Mouse (Mus musculus): ENCODE measurements around the gene Ddx39.

The Ddx39 gene

DNA sequence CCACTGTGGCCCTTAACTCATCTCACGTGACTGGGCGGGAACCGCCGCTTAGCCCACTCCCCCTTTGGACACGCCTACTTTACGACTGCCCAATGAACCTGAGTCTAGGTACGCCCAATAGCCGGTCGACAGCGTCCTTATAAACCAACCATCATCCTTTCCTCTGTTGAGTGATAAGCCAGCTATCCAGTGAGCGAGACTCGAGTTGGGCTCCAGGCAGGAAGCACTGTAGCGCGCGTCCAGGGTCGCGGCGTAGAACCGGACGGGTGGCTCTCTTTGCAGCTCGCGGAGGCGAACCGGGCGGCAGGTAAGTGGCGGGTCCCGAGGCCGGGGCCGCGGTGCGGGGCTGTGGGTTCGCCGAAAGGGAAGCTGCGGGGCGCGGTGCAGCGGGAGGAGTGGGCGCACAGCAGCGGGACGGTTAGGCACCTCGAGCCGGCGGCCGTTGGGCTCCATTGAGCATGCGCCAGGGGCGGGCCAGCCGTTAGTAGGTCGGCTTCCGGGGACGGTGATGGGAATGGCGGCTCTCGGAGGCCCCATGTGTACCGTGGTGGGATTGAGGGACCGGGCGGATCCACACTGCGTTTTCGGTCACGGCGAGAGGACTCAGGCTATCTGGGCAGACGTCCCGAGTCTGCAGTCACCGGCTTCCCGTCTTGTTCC lies at the start of gene Ddx39:
Ddx39 (plus strand) TSS at position 147 of the 660 bp plus-strand sequence.
- DNase-seq = peak; percentile 100

DNA sequence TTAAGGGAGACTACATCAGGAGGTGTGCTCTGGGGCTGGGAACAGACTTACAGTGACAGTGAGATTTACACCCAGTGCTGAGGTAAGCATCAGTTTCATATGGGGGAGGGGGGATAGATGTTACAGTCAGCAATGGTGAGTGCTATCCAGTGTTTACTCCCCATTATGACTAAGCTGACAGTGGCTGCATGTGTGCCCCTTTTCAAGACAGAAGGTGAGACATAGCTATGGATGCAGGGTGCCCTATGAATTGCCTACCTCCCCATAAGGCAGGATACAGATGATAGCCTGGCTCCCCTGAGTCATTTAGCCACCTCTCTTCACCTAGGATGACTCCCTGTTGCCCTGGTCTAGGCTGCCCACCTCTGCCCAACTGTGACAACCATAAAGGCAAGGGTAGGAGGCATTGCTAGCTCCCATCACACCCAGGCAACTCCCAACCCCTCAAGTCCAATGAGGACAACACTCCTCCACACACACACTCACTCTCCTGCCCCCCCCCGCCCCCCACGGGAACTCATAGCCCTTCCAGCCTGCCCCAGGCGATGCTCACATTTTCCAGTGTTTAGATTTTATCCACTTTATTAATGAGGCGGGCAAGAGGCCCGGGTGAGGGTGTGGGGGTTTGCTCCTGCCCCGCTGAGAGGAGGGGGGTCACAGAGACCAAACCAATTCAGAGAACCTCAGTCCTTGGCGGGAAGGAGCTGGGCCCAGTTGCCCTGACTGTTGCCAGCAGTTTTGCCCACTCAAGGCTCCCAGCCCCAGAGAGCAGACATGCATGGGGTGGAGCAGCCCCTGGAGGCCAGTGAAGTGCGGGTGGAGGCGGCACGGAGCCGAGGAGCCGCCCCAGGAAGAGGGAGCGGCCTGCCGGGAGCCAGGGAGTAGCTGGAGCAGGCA lies 48.8 kb upstream of the Ddx39 start, which contains the start of gene Ptger1:
Ptger1 (plus strand) TSS at position 710 of the 897 bp plus-strand sequence.
- DNase-seq = peak; percentile 47

DNA sequence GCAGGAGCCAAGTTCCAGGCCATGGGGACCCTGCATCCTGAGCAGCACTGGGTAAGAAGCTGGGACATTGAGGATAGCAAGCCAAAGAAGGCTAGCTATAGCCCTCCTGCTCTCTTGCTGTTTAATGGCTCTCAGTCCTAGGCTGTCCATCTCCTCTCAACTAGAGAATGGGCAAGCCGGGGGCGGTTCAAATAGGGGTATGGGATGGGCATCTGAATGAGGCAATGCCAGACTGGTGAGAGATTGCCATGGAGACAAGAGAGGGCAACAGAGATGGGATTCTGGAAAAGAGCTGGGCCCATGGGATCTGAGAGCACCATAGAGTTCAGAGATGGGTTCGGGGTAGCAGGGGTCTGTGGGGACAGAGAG lies 48.1 kb upstream of the Ddx39 start:
- DNase-seq = no peak

DNA sequence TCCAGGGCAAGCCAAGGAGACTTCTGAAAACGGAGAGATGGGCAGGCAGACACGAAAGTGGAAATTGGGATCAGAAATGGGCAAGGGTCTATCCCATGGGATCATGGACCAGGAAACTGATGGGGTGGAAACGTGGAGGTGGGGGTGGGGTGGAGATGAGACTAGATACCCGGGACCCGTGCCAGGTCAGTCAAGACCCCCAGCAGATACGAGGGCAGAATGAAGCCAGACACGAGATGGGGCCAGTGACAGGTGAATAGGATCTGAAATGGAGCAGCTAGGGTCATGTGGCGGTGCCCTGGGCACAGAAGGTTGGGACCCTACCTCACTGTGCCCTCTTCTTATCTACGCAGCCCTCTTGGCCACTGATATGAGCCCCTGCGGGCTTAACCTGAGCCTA lies 47.5 kb upstream of the Ddx39 start:
- DNase-seq = no peak

DNA sequence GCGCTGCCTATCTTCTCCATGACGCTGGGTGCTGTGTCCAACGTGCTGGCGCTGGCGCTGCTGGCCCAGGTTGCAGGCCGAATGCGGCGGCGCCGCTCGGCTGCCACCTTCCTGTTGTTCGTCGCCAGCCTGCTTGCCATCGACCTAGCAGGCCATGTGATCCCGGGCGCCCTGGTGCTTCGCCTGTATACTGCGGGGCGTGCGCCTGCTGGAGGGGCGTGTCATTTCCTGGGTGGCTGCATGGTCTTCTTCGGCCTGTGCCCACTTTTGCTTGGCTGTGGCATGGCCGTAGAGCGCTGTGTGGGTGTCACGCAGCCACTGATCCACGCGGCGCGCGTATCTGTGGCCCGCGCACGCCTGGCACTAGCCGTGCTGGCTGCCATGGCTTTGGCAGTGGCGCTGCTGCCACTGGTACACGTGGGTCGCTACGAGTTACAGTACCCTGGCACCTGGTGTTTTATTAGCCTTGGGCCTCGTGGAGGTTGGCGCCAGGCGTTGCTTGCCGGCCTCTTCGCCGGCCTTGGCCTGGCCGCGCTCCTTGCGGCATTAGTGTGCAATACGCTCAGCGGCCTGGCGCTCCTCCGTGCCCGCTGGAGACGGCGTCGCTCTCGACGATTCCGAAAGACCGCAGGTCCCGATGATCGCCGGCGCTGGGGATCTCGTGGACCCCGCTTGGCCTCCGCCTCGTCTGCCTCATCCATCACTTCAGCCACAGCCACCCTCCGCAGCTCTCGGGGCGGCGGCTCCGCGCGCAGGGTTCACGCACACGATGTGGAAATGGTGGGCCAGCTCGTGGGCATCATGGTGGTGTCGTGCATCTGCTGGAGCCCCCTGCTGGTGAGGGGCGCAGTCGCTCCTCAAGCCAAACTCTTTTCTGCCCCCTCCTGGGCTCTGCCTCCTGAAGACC lies 46.7 kb upstream of the Ddx39 start:
- DNase-seq = peak; percentile 50

DNA sequence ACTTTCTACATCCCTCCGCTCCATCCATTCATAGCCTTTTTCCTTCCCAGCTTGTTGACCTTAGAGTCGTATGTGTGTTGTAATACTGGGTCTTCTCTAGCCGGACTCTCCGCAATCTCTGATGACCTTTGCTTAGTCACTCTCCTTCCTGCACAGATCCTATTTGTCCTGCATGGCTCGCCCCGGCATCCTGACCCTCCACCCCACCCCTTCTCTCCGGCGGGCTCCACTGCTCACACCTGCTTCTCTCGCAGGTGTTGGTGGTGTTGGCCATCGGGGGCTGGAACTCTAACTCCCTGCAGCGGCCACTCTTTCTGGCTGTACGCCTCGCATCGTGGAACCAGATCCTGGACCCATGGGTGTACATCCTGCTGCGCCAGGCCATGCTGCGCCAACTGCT lies 46.0 kb upstream of the Ddx39 start:
- no peak for DNase-seq

DNA sequence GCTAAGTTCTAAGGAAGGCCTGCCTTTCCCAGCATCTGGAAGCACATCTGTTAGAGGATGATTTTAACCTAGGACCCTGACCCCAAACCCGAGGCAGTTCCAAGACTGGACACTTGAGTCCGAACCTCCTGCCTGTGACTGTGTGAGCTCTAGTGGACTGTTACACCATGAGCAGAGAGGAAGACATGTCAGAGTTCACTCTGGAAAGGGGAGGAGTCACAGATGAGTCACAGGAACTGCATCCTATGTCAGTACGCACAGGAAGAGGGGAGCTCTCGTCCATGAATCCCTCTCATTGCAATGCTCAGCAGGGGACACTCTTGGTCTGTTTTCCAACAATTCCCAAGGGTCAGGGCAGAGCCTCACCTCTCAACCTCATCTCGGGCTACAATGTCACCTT lies 42.0 kb upstream of the Ddx39 start:
- DNase-seq = no peak

DNA sequence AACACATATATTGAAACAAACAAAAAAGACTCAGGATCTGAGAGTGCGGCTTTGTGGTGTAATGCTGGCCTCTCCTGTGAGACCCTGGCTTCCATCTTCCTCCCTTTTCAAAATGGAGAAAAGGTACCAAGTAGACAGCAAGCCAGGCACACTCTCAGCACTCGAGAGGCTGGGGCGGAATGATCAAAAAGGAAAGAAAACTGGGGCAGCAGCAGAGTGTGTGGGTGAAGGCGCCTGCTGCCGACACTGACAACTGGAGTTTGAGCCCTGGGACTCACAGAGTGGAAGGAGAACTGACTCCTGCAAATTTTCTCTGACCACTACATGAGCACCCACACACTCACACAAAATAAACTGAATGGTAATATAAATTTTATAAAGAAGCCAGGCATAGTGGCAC lies 40.5 kb upstream of the Ddx39 start:
- DNase-seq = no peak

DNA sequence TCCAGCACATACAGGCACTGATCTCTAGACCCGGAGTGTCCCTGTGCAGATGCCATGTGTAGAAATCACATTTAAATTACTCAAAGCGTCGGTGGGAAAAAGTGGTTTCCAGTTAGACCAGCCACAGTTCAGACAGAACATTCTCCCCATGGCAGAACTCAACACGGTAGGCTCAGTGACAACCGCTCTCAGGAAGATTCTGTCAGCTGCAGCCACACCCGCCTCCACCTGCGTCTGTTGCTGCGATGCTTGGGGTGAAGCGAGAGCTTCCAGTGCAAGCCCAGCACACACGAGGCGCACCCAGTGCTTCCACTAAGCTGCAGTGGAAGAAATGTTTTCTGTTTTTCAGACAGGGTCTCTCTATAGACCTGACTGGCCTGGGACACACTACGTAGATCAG lies 35.1 kb upstream of the Ddx39 start:
- DNase-seq = no peak

DNA sequence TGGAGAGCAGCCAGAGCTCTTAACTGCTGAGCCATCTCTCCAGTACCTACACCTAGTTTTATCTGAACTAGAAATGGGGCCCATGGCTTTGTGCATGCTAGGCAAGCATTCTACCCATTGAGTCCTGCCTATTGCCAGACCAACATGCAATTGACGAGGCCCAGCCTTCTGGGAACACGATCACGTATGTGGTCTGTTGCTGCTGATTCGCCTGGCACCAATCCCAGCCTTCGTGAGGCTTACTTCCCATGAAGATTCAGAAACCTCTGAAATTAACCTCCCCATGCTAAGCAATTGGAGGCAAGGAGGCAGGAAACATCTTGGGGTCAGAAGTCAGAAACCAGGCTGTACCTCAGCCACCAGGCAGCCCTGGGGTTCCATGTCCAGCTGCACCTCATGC lies 34.4 kb upstream of the Ddx39 start:
- no peak for DNase-seq

DNA sequence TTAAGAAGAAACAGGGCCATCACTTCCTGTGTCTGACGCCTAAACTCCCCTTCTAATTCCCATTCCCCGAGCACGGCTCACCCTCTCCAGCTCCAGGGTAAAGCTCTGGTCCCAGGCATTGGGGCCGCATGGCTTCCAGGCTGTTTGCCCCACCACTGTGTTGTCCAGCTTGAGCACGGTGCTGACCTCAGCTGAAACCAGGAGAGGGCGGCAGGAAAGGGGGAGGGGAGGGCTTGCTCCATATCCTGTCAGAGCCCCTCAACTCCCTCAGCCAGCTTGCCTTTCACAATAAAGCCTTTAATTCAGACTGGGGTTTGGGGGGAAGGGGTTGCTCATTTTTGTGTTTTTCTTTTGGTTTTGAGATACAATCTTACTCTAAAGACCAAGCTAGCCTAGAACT lies 33.9 kb upstream of the Ddx39 start:
- DNase-seq = no peak

DNA sequence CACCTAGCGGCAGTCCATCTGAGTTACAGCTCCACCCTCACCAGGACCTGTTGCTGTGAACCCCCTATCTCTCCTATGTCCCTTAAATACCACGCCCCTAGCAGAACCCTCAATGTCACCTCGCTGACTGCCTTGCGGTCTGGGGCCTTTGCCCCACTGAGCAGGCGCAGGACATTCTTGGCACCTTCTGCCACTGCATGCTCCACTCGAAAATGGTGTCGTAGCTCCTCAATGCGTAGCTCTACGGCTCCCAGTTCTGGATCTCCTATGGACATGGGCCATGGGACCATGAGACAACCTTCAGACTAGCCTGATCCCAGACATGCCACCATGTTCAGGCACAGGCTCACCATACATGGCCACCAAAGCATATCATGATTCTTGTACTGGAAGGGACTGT lies 30.5 kb upstream of the Ddx39 start:
- DNase-seq = no peak

DNA sequence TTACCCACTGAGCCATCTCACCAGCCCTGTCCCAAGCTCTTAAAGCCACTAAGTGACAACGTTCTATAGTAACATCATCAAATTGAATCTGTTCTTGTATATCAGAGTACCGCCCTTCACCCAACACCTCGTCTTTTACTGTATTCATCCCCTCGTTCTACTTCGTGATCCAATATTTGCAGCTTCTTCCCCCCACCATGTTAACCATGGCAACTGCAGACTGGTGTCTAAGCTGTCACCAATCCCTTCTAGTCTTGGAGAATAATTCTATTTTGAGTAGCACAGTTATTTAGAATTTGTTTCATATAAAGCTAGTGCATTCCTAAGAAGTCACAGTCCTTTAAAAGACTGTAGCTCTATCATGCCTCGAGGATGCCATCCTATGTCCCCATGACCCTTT lies 25.7 kb upstream of the Ddx39 start:
- DNase-seq = no peak

DNA sequence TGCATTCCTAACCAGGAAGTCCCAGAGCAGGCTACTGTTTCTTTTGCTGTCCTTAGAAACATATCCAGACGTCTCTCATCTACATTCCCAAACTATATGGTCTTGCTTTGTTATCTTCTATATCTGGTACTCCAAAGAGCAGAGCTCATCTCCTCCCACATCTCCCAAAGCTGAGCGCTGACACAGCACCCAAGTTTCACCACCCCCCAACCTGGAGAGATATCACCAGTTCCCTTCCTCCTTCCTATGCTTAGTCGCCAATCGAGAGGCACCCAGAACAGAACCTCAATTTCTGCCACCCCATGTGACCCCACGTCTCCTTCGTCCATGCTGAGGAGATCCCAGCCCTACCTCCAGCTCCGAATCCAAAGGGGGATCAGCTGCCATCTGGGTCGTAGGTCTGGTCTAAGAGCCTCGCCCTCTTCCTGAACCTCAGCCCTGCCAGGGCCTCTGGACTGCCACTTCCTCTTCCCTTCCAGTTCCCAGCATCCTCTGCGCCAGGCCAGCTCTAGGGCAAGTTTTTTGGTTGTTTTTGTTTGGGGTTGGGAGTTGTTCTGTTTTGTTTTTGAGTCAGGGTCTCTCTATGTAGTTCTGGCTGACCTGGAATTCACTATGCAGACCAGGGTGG lies 21.3 kb upstream of the Ddx39 start:
- DNase-seq = no peak

DNA sequence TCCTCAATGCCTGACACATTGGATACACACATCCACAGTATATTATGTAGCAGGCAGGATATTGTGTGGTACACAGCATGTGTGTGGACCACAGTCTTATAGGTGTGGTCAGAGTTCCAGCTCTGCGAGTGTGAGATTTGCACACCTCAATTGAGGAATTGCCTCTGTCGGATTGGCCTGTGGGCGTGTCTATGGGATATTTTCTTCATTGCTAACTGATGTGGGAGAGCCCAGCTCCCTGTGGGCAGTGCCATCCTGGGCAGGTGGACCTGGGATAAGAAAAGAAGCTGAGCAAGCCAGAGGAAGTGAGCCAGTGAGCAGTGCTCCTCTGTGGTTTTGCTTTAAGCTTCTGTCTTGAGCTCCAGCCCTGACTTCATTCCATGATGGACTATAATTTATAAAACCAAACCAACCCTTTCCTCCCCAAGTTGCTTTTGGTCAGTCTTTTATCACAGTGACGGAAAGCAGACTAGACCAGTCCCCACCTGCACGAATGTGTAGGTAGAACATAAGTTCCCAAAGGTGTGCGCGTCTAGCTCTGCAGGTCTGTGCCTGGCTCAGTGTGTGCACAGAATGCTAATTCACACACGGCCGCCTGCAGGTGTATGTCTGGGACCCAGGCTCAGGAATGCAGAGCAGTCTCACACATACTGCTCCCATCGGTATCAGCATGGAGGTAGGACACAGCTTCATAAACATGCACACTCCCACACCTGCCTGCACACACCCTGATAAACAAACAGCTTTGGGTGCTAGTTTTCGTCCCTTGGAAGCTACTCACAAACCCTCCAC lies 20.4 kb upstream of the Ddx39 start:
- no peak for DNase-seq

DNA sequence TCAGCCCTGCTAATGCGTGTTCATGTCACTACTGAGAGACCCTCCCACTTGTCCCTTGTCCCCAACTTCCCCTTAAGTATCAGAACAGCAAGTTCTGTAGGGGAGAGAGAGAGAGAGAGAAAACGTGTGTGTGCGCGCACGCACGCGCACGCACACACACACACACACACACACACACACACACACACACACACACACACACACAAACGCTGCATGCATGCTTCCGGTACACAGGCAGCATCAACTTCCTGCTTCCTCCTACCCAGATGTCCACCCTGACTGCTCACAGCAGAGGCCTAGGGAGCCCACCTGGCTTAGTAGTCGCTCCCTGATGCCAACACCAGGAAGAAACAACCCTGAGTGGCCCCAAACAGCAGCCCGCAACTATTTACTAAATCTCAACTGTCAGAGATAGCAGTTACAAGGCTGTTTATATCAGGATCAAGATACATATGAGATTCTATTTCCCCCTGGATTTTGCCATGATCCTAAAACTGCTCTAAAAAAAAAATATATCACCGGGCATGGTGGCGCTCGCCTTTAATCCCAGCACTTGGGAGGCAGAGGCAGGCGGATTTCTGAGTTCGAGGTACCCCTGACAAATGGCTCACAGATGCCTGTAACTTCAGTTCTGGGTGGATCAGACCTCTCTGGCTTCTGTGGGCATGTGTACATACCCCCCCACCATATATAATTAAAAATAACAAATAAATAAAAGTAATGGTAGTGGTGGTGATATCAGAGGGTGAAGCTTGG lies 19.4 kb upstream of the Ddx39 start:
- no peak for DNase-seq

DNA sequence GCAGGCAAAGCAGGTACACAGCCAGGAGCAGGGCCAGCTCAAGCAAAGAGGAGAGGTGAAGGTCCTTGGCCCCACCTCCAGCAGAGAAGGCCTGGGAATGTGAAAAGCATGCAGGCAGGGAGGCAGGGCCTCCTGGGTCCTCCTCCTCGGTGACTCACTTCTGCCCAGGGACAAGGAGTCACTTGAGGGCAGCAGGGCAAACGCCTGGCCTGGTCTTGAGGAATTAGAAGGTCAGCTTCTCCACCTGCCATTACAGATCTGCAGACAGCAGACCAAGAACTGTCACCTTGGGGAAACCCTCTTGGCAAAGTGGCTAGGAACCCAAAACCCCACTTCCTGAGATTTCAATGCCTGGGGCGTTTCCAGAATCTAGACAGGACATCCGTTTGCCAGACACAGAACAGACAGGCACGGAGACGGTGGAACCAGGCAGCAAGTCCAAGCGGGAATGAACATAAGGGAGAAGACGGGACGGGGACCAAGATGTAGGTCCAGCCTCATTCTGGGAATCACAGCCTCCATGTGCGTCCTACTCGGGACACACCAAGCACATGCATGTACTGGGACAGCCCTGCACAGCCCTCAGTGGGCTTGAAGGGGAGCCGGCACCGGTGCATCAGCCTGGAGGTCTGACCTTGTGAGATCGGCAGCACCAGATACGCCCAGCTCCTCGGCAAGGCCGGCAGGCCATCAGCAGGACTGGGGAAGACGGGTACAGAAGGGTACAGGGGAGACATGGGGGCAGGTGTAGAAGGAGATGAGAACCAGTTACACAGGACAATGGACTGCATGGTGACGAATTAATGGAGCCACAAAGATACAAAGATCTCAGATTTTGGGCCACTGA lies 17.4 kb upstream of the Ddx39 start:
- peak; percentile 75 for DNase-seq

DNA sequence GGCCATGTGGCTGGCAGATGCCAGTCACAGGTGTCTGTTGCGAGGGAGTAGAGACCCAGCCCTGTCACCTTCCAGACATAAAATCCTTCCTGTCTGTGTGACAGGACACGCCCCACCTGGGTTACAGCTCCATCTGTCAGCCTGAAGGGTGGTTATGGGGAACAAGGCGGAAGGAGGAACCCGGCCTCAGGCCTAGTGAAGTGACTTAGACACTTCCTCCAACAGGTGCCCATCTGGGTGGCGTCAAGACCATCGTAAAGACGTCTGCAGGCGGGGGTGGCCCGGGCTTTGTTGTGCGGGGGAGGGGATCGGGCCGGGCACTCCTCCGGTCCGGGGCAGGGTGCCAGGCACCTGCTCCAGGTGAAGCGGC lies 16.7 kb upstream of the Ddx39 start:
- DNase-seq = peak; percentile 47

DNA sequence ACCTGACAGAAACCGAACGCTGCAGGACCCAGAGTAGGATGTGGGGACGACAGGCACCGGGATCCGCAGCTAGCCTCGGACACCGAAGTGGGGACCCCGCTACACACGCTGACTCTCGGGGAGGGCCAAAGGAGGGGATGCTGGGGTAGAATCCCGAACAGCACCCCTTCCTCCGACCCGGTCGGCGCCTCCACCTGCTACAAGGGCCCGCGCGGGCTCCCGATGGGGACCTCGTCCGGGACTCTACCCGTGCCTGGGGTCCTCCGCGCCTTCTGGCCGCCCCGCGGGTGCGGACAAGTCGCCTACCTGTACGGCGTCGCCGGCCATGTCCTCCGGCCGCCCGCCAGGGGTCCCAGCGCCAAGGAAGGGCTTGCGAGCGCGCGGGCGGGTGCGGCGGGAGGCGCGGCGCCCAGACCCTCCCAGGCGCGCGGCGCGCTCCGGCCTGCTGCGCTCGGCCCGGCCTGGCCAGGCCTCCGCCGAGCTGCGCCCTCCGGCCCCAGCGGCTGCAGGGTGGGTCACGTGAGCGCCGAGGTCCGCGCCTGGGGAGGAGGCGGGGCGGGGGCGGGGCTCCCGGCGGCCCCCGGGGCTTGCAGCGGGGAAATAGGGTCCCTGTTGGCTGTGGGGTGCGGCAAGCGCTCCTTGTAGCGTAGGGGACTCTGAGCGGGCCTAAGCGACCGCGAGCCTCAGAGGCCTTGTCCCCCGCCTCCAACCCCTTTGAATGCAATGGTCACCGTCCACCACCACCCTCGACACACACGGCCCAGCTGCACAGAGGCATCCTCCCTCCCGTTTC lies 16.1 kb upstream of the Ddx39 start, which contains the start of gene Pkn1:
Pkn1 (minus strand) TSS at position 519 of the 793 bp plus-strand sequence.
- DNase-seq = peak; percentile 72
